ENCODE assay signal across 17 mouse cellular contexts in genomic region chr12:109844723-109845601, GRCm38 (mm10).
DNase-seq lines count a peak whose midpoint lies in the region; ATAC-seq lines count a peak whose summit lies in the region.
"Had no signal": no experiment of that assay in that cellular context is flagged by ENCODE, and none has a peak within 500 bp of the region (broad histone marks: within the 10 kb centered on the region; RNA-seq: fewer than 3 reads in every experiment).

No protein-coding gene starts in this region.

- no peak for ATAC-seq in midbrain, embryonic 15.5 days (replicated peaks)
- ATAC-seq in limb, embryonic 13.5 days (ENCODE audit: low FRiP score, low read depth), result no peak

- no peak overlapping the region for H3K9ac ChIP-seq in midbrain, embryonic 15.5 days
- no peak overlapping the region for H3K9ac ChIP-seq in limb, embryonic 13.5 days
- H3K9ac ChIP-seq: embryonic facial prominence, embryonic 13.5 days had no signal

- H3K27ac ChIP-seq in heart, embryonic 10.5 days, result peak overlapping the region; percentile 56; the same call in 1 of the 2 replicates
- H3K27ac ChIP-seq in midbrain, embryonic 10.5 days (replicated peaks), result peak overlapping the region; percentile 66
- H3K27ac ChIP-seq in midbrain, embryonic 15.5 days, result no peak overlapping the region
- peak overlapping the region; percentile 67; the same call in 1 of the 2 replicates for H3K27ac ChIP-seq in hindbrain, embryonic 10.5 days
- 0 out of 2 replicates have a peak overlapping the region, but pooled peaks have one; percentile 10 for H3K27ac ChIP-seq in limb, embryonic 13.5 days
- H3K27ac ChIP-seq: embryonic facial prominence, embryonic 13.5 days had no signal

- no peaks in the 10 kb centered on the region for H3K36me3 ChIP-seq in heart, embryonic 10.5 days
- no peaks in the 10 kb centered on the region for H3K36me3 ChIP-seq in midbrain, embryonic 10.5 days
- H3K36me3 ChIP-seq in midbrain, embryonic 15.5 days (replicated peaks), result no peaks in the 10 kb centered on the region
- no peaks in the 10 kb centered on the region for H3K36me3 ChIP-seq in hindbrain, embryonic 10.5 days
- no peaks in the 10 kb centered on the region for H3K36me3 ChIP-seq in limb, embryonic 13.5 days
- H3K36me3 ChIP-seq: embryonic facial prominence, embryonic 13.5 days had no signal

- H3K4me1 ChIP-seq in heart, embryonic 10.5 days, result peaks cover 53% of the 10 kb centered on the region
- peaks cover 23% of the 10 kb centered on the region for H3K4me1 ChIP-seq in midbrain, embryonic 10.5 days
- peaks cover 3% of the 10 kb centered on the region for H3K4me1 ChIP-seq in midbrain, embryonic 15.5 days
- peaks cover 34% of the 10 kb centered on the region for H3K4me1 ChIP-seq in hindbrain, embryonic 10.5 days (replicated peaks)
- peaks cover 13% of the 10 kb centered on the region for H3K4me1 ChIP-seq in limb, embryonic 13.5 days

- H3K9me3 ChIP-seq in heart, embryonic 10.5 days, result no peaks in the 10 kb centered on the region
- H3K9me3 ChIP-seq in midbrain, embryonic 10.5 days (replicated peaks), result no peaks in the 10 kb centered on the region
- H3K9me3 ChIP-seq in midbrain, embryonic 15.5 days, result no peaks in the 10 kb centered on the region
- H3K9me3 ChIP-seq in hindbrain, embryonic 10.5 days, result no peaks in the 10 kb centered on the region
- no peaks in the 10 kb centered on the region for H3K9me3 ChIP-seq in limb, embryonic 13.5 days
- H3K9me3 ChIP-seq: embryonic facial prominence, embryonic 13.5 days had no signal

- 66% methylated on average over 8 of the region's 8 CpGs for WGBS in heart, embryonic 10.5 days
- WGBS in midbrain, embryonic 10.5 days, result 64% methylated on average over 8 of the region's 8 CpGs
- WGBS in midbrain, embryonic 15.5 days, result 45% methylated on average over 8 of the region's 8 CpGs
- 56% methylated on average over 8 of the region's 8 CpGs for WGBS in hindbrain, embryonic 10.5 days
- 76% methylated on average over 8 of the region's 8 CpGs for WGBS in limb, embryonic 13.5 days

- no peaks in the 10 kb centered on the region for H3K27me3 ChIP-seq in heart, embryonic 10.5 days (ENCODE audit: insufficient read depth, poor library complexity, severe bottlenecking)
- no peaks in the 10 kb centered on the region; the same call in 1 of the 2 replicates for H3K27me3 ChIP-seq in midbrain, embryonic 10.5 days (ENCODE audit: low read depth, poor library complexity, severe bottlenecking)
- no peaks in the 10 kb centered on the region for H3K27me3 ChIP-seq in midbrain, embryonic 15.5 days (replicated peaks)
- H3K27me3 ChIP-seq in hindbrain, embryonic 10.5 days (ENCODE audit: insufficient read depth, poor library complexity, severe bottlenecking), result peaks cover 9% of the 10 kb centered on the region; the same call in 1 of the 2 replicates
- 0 out of 2 replicates have a peak, but pooled peaks cover 3% of the 10 kb centered on the region for H3K27me3 ChIP-seq in limb, embryonic 13.5 days
- H3K27me3 ChIP-seq: embryonic facial prominence, embryonic 13.5 days had no signal

- H3K4me2 ChIP-seq in midbrain, embryonic 15.5 days, result no peak overlapping the region
- no peak overlapping the region for H3K4me2 ChIP-seq in limb, embryonic 13.5 days (replicated peaks)
- H3K4me2 ChIP-seq: embryonic facial prominence, embryonic 13.5 days; liver, embryonic 11.5 days had no signal

- DNase-seq in heart, embryonic 10.5 days (ENCODE audit: low spot score), result no peak
- no peak for DNase-seq in heart, postnatal 4 days
- DNase-seq in midbrain, embryonic 10.5 days (ENCODE audit: low spot score), result no peak
- DNase-seq in hindbrain, embryonic 10.5 days (ENCODE audit: low spot score), result peak; percentile 28
- DNase-seq in natural killer cell, adult 2 months (ENCODE audit: low spot score in 2 of 2), result no peak
- DNase-seq in urinary bladder, adult 18-20 months (ENCODE audit: low spot score in 2 of 2), result no peak
- DNase-seq: cerebellum, adult 11-12 months; gastrocnemius, postnatal 36 days; kidney, postnatal 14 days; layer of hippocampus, adult 9-11 months; lung, postnatal 36 days; midbrain, embryonic 14.5 days; thymus, postnatal 36 days had no signal

- H3K4me3 ChIP-seq in heart, embryonic 10.5 days, result no peak overlapping the region
- H3K4me3 ChIP-seq in midbrain, embryonic 10.5 days, result no peak overlapping the region
- no peak overlapping the region for H3K4me3 ChIP-seq in midbrain, embryonic 15.5 days
- H3K4me3 ChIP-seq in hindbrain, embryonic 10.5 days, result no peak overlapping the region
- H3K4me3 ChIP-seq in limb, embryonic 13.5 days, result no peak overlapping the region
- H3K4me3 ChIP-seq: embryonic facial prominence, embryonic 13.5 days had no signal
